Mouse (Mus musculus) heart, embryonic 14.5 days (tissue): ENCODE measurements around the gene Cnn2. TPM values are rescaled to one million over a fixed set of nuclear protein-coding genes. Genes with fewer than 3 reads are reported as not detected.
A peak's percentile ranks its signal among the peaks of the same experiment; 100 is the strongest.

Experiments used
- ATAC-seq: fragments of 200-750 bp; cut with Nextera tagmentation; 2 replicates; pipeline ENCODE4 v1.8.0; 2017; ENCODE audit warnings: low read depth, moderate TSS enrichment; ENCODE audit not compliant: insufficient number of reproducible peaks, insufficient read depth, low FRiP score
- H3K27ac ChIP-seq, 2 experiments: fragments of 200-500 bp in 1 of 2; fragments of 300-500 bp in 1 of 2; sonication (generic) in 1 of 2; replicated peaks in 1 of 2; 2 replicates each; pipeline ENCODE4 v1.5.1; 2012 to 2014; ENCODE audit warnings: low read depth in 2 of 2, low read length in 2 of 2, control low read depth in 1 of 2, mild to moderate bottlenecking in 1 of 2, mixed read lengths in 1 of 2; ENCODE audit not compliant: control insufficient read depth in 1 of 2, insufficient read depth in 1 of 2
- H3K27me3 ChIP-seq: fragments of 300-500 bp; sonication (generic); 2 replicates; pipeline ENCODE4 v1.6.1; 2014; ENCODE audit warnings: mild to moderate bottlenecking, low read length, control low read depth; ENCODE audit not compliant: control insufficient read depth, insufficient read depth
- H3K36me3 ChIP-seq: fragments of 300-500 bp; sonication (generic); 2 replicates; pipeline ENCODE4 v1.6.1; 2014; ENCODE audit warnings: mild to moderate bottlenecking, control low read depth, low read length, mixed read lengths; ENCODE audit not compliant: control insufficient read depth, insufficient read depth
- H3K4me1 ChIP-seq, 2 experiments: fragments of 200-500 bp in 1 of 2; fragments of 300-500 bp in 1 of 2; sonication (generic) in 1 of 2; 2 replicates each; pipeline ENCODE4 v1.6.1; 2012 to 2014; ENCODE audit warnings: low read length in 2 of 2, control low read depth in 1 of 2, mixed read lengths in 1 of 2; ENCODE audit not compliant: control insufficient read depth in 2 of 2, insufficient read depth in 2 of 2
- H3K4me2 ChIP-seq: fragments of 300-500 bp; sonication (generic); 2 replicates; pipeline ENCODE4 v1.6.1; 2014; ENCODE audit warnings: mild to moderate bottlenecking, low read length
- H3K4me3 ChIP-seq, 2 experiments: fragments of 200-500 bp in 1 of 2; fragments of 300-500 bp in 1 of 2; sonication (generic) in 1 of 2; 2 replicates each; pipeline ENCODE4 v1.5.1; 2012 to 2014; ENCODE audit warnings: low read length in 2 of 2, mild to moderate bottlenecking in 2 of 2, control low read depth in 1 of 2, low read depth in 1 of 2, moderate library complexity in 1 of 2; ENCODE audit not compliant: control insufficient read depth in 1 of 2, insufficient read depth in 1 of 2
- H3K9ac ChIP-seq: fragments of 300-500 bp; sonication (generic); 2 replicates; pipeline ENCODE4 v1.6.1; 2014; ENCODE audit warnings: mild to moderate bottlenecking, low read length
- H3K9me3 ChIP-seq: fragments of 300-500 bp; sonication (generic); 2 replicates; pipeline ENCODE4 v1.6.1; 2016; ENCODE audit warnings: low read length, control low read depth; ENCODE audit not compliant: control insufficient read depth
- WGBS: fragments of 180-500 bp; shearing (Covaris S2); extraction: QIAGEN DNeasy Blood & Tissue Kit; methylation state at CpG from one replicate; pipeline ENCODE4 v1.1.7; 2014; 5-methylcytosine and 5-hydroxymethylcytosine counted together
- polyA plus RNA-seq: library from polyadenylated mRNA; unstranded; fragments of >200 nt; fragmentation: Nextera tagmentation; extraction: Ambion mirVana; gene quantifications from 2 replicates; pipeline ENCODE4 v1.2.1, GENCODE M21; 2014

Gene Cnn2
- polyA plus RNA-seq, 1 experiment from 2014 or later: 265 TPM

- H3K9ac ChIP-seq: peak within 1 kb of the TSS; percentile 59
- peak within 1 kb of the TSS; percentile 82 for H3K4me2 ChIP-seq
- peaks cover 20% of the 10 kb centered on the region for H3K27me3 ChIP-seq
- no peak for ATAC-seq
- H3K9me3 ChIP-seq: no peaks in the 10 kb centered on the region
- peaks cover 34% of the 10 kb centered on the region for H3K36me3 ChIP-seq
- H3K27ac ChIP-seq: no peak within 1 kb of the TSS
- 8% methylated on average over 47 of the region's 47 CpGs for WGBS
- peaks cover 2 to 12% of the 10 kb centered on the region in 2 experiments; a peak in 3 of 4 replicates for H3K4me1 ChIP-seq
- peak within 1 kb of the TSS; percentile 40 to 46 for H3K4me3 ChIP-seq
Observed at GRCm38 (mm10) chr10:79970415-79971182, 17.8 kb upstream of the Cnn2 start, which contains the start of gene Grin3b. Gene Grin3b, plus strand, starts transcription at chr10:79970715.

GRCm38 (mm10) chr10:79971183-79971497, 17.2 kb upstream of the Cnn2 start:
- H3K4me1 ChIP-seq: peaks cover 2 to 12% of the 10 kb centered on the region in 2 experiments; a peak in 3 of 4 replicates
- H3K27me3 ChIP-seq: peaks cover 20% of the 10 kb centered on the region
- H3K9me3 ChIP-seq: no peaks in the 10 kb centered on the region
- no peak for ATAC-seq
- H3K27ac ChIP-seq: no peak overlapping the region
- H3K9ac ChIP-seq: peak overlapping the region; percentile 59
- H3K4me2 ChIP-seq: peak overlapping the region; percentile 82
- WGBS: 3% methylated on average over 21 of the region's 21 CpGs
- H3K36me3 ChIP-seq: peaks cover 34% of the 10 kb centered on the region
- H3K4me3 ChIP-seq: peak overlapping the region; percentile 40 to 46

- no peak overlapping the region for H3K4me3 ChIP-seq
- WGBS: 44% methylated on average over 14 of the region's 14 CpGs
- H3K4me2 ChIP-seq: no peak overlapping the region
- no peaks in the 10 kb centered on the region for H3K9me3 ChIP-seq
- H3K27me3 ChIP-seq: peaks cover 20% of the 10 kb centered on the region
- no peak overlapping the region for H3K27ac ChIP-seq
- H3K9ac ChIP-seq: no peak overlapping the region; the same call in 1 of the 2 replicates
- H3K36me3 ChIP-seq: peaks cover 34% of the 10 kb centered on the region
- ATAC-seq: no peak
- H3K4me1 ChIP-seq: peaks cover 2 to 12% of the 10 kb centered on the region in 2 experiments; a peak in 3 of 4 replicates
Observed at GRCm38 (mm10) chr10:79972831-79973230, 15.6 kb upstream of the Cnn2 start.

- Histone ChIP-seq H3K4me3 (no peak overlapping the region), H3K27ac (no peak overlapping the region), H3K9me3 (no peaks in the 10 kb centered on the region), H3K4me2 (no peak overlapping the region), H3K27me3 (peaks cover 20% of the 10 kb centered on the region), H3K4me1 (peaks cover 2 to 12% of the 10 kb centered on the region in 2 experiments; a peak in 3 of 4 replicates), H3K9ac (no peak overlapping the region), H3K36me3 (peaks cover 42% of the 10 kb centered on the region)
- 90% methylated on average over 21 of the region's 21 CpGs for WGBS
- 0 out of 2 replicates have a peak, but pooled peaks have one; percentile 3 for ATAC-seq
Observed at GRCm38 (mm10) chr10:79974087-79974486, 14.3 kb upstream of the Cnn2 start.

GRCm38 (mm10) chr10:79974668-79975067, 13.7 kb upstream of the Cnn2 start:
- WGBS: 92% methylated on average over 8 of the region's 8 CpGs
- Histone ChIP-seq H3K9ac (no peak overlapping the region), H3K36me3 (peaks cover 48% of the 10 kb centered on the region), H3K4me3 (no peak overlapping the region), H3K4me2 (no peak overlapping the region), H3K27ac (no peak overlapping the region), H3K9me3 (no peaks in the 10 kb centered on the region), H3K27me3 (peaks cover 20% of the 10 kb centered on the region), H3K4me1 (peaks cover 2 to 15% of the 10 kb centered on the region in 2 experiments; a peak in 3 of 4 replicates)
- ATAC-seq: no peak

- no peak for ATAC-seq
- WGBS: 85% methylated on average over 28 of the region's 28 CpGs
- Histone ChIP-seq H3K4me2 (no peak overlapping the region), H3K36me3 (peaks cover 49% of the 10 kb centered on the region), H3K4me3 (no peak overlapping the region), H3K9ac (no peak overlapping the region), H3K4me1 (peaks cover 5 to 13% of the 10 kb centered on the region in 2 experiments; a peak in 2 of 4 replicates), H3K27me3 (peaks cover 10% of the 10 kb centered on the region; the same call in 1 of the 2 replicates), H3K27ac (no peak overlapping the region), H3K9me3 (no peaks in the 10 kb centered on the region)
Observed at GRCm38 (mm10) chr10:79976071-79976721, 12.2 kb upstream of the Cnn2 start.

- Histone ChIP-seq H3K27me3 (peaks cover 9% of the 10 kb centered on the region; the same call in 1 of the 2 replicates), H3K27ac (no peak overlapping the region), H3K4me3 (no peak overlapping the region), H3K9ac (no peak overlapping the region), H3K4me1 (peaks cover 5 to 15% of the 10 kb centered on the region in 2 experiments; a peak in 2 of 4 replicates), H3K9me3 (no peaks in the 10 kb centered on the region), H3K4me2 (no peak overlapping the region), H3K36me3 (peaks cover 52% of the 10 kb centered on the region)
- 86% methylated on average over 36 of the region's 36 CpGs for WGBS
- no peak for ATAC-seq
Observed at GRCm38 (mm10) chr10:79976722-79977107, 11.7 kb upstream of the Cnn2 start.
